Comparison of ENCODE assay signal across 15 mouse cellular contexts in genomic region chr11:55016758-55017157, GRCm38 (mm10). TPM values are rescaled to one million over a fixed set of nuclear protein-coding genes. Genes with fewer than 3 reads are reported as not detected.
DNase-seq lines count a peak whose midpoint lies in the region; ATAC-seq and TF ChIP-seq lines count a peak whose summit lies in the region.
"Had no signal": no experiment of that assay in that cellular context is flagged by ENCODE, and none has a peak within 500 bp of the region (broad histone marks: within the 10 kb centered on the region; RNA-seq: fewer than 3 reads in every experiment).

No protein-coding gene starts in this region.

- H3ac ChIP-seq in myocyte (ENCODE audit: control insufficient read depth, insufficient read length) = no peak overlapping the region

- H3K79me2 ChIP-seq in myocyte (ENCODE audit: control insufficient read depth, insufficient read depth) = peaks cover 36% of the 10 kb centered on the region

- intact Hi-C loops in heart, postnatal 25 days (cut with DNase I) = no loop called here
- intact Hi-C loops in left cerebral cortex, adult 2 months (cut with DNase I) = no loop called here
- intact Hi-C loops in left cerebral cortex, postnatal 36 days (cut with DNase I) = no loop called here

- ATAC-seq in embryonic facial prominence, embryonic 14.5 days (ENCODE audit: low read depth) = no peak
- no peak for ATAC-seq in heart, embryonic 13.5 days (ENCODE audit: extremely low read depth, insufficient number of reproducible peaks, low FRiP score, low TSS enrichment)

- peaks cover 10% of the 10 kb centered on the region for H3K4me1 ChIP-seq in embryonic facial prominence, embryonic 14.5 days (ENCODE audit: control insufficient read depth, insufficient read depth, low read length)
- peaks cover 33% of the 10 kb centered on the region for H3K4me1 ChIP-seq in embryonic facial prominence, embryonic 10.5 days
- peaks cover 85% of the 10 kb centered on the region for H3K4me1 ChIP-seq in heart, embryonic 13.5 days

- 50% methylated on average over 1 of the region's 1 CpGs for WGBS in embryonic facial prominence, embryonic 14.5 days
- 64% methylated on average over 1 of the region's 1 CpGs for WGBS in embryonic facial prominence, embryonic 10.5 days
- WGBS in heart, embryonic 13.5 days = 67% methylated on average over 1 of the region's 1 CpGs

- no peak overlapping the region for H3K4me3 ChIP-seq in embryonic facial prominence, embryonic 14.5 days (ENCODE audit: low read depth, low read length)
- no peak overlapping the region for H3K4me3 ChIP-seq in embryonic facial prominence, embryonic 10.5 days
- H3K4me3 ChIP-seq in heart, embryonic 13.5 days = no peak overlapping the region
- H3K4me3 ChIP-seq in left cerebral cortex, adult 2 months = no peak overlapping the region
- H3K4me3 ChIP-seq in myocyte = no peak overlapping the region
- H3K4me3 ChIP-seq: embryonic facial prominence, embryonic 13.5 days; hindbrain, embryonic 15.5 days; limb, embryonic 12.5 days; midbrain, embryonic 13.5 days had no signal

- H3K9me3 ChIP-seq in embryonic facial prominence, embryonic 14.5 days (ENCODE audit: control insufficient read depth, low read length) = no peaks in the 10 kb centered on the region
- H3K9me3 ChIP-seq in embryonic facial prominence, embryonic 10.5 days = no peaks in the 10 kb centered on the region
- H3K9me3 ChIP-seq in heart, embryonic 13.5 days = no peaks in the 10 kb centered on the region
- H3K9me3 ChIP-seq: embryonic facial prominence, embryonic 13.5 days; hindbrain, embryonic 15.5 days; limb, embryonic 12.5 days; midbrain, embryonic 13.5 days had no signal

- H3K27ac ChIP-seq in embryonic facial prominence, embryonic 14.5 days (replicated peaks; ENCODE audit: low read depth, low read length) = peak overlapping the region; percentile 28; the same call in 1 of the 2 replicates
- no peak overlapping the region for H3K27ac ChIP-seq in embryonic facial prominence, embryonic 10.5 days (replicated peaks)
- H3K27ac ChIP-seq in heart, embryonic 13.5 days (replicated peaks) = peak overlapping the region; percentile 87
- peak overlapping the region; percentile 87 for H3K27ac ChIP-seq in left cerebral cortex, adult 2 months
- H3K27ac ChIP-seq: limb, embryonic 12.5 days; liver, embryonic 14.5 days; midbrain, embryonic 13.5 days had no signal

- no peak overlapping the region for H3K4me2 ChIP-seq in embryonic facial prominence, embryonic 14.5 days (ENCODE audit: low read depth, low read length)
- no peak overlapping the region for H3K4me2 ChIP-seq in heart, embryonic 13.5 days
- peak overlapping the region; percentile 53 for H3K4me2 ChIP-seq in myocyte (ENCODE audit: low read depth)
- H3K4me2 ChIP-seq: embryonic facial prominence, embryonic 13.5 days; hindbrain, embryonic 15.5 days; limb, embryonic 12.5 days; midbrain, embryonic 13.5 days had no signal

- TF ChIP-seq POLR2A in myocyte (IDR thresholded peaks at IDR 0.05; ENCODE audit: insufficient read length, low read depth) = no peak

- no peaks in the 10 kb centered on the region for H3K27me3 ChIP-seq in embryonic facial prominence, embryonic 14.5 days (replicated peaks; ENCODE audit: control insufficient read depth, insufficient read depth, low read length)
- H3K27me3 ChIP-seq in embryonic facial prominence, embryonic 10.5 days (replicated peaks; ENCODE audit: low read depth, poor library complexity, severe bottlenecking) = no peaks in the 10 kb centered on the region
- no peaks in the 10 kb centered on the region for H3K27me3 ChIP-seq in heart, embryonic 13.5 days (replicated peaks)
- no peaks in the 10 kb centered on the region for H3K27me3 ChIP-seq in myocyte (ENCODE audit: control insufficient read depth, insufficient read depth, insufficient read length)
- H3K27me3 ChIP-seq: embryonic facial prominence, embryonic 13.5 days; hindbrain, embryonic 15.5 days; limb, embryonic 12.5 days; midbrain, embryonic 13.5 days had no signal

- TF ChIP-seq CTCF in left cerebral cortex, adult 2 months (IDR thresholded peaks at IDR 0.05) = no peak

- H3K9ac ChIP-seq in embryonic facial prominence, embryonic 14.5 days (ENCODE audit: low read depth, low read length) = no peak overlapping the region
- no peak overlapping the region; the same call in 1 of the 2 replicates for H3K9ac ChIP-seq in heart, embryonic 13.5 days
- H3K9ac ChIP-seq: embryonic facial prominence, embryonic 13.5 days; hindbrain, embryonic 15.5 days; limb, embryonic 12.5 days; liver, embryonic 14.5 days; midbrain, embryonic 13.5 days had no signal

- DNase-seq in embryonic facial prominence, embryonic 14.5 days (ENCODE audit: low spot score) = peak; percentile 36
- DNase-seq in embryonic facial prominence, embryonic 10.5 days (ENCODE audit: low spot score) = no peak
- no peak for DNase-seq in heart, postnatal 25 days (ENCODE audit: low spot score)
- no peak for DNase-seq in left cerebral cortex, adult 2 months (ENCODE audit: extremely low spot score in 1 of 2, low spot score in 2 of 2)
- no peak for DNase-seq in left cerebral cortex, postnatal 36 days (ENCODE audit: low spot score in 2 of 2)
- DNase-seq in T-cell, adult 2 months (ENCODE audit: low spot score) = no peak
- DNase-seq: gastrocnemius, postnatal 25 days; kidney, adult 11 months had no signal

- peaks cover 82% of the 10 kb centered on the region for H3K36me3 ChIP-seq in embryonic facial prominence, embryonic 14.5 days (ENCODE audit: control insufficient read depth, insufficient read depth, low read length)
- H3K36me3 ChIP-seq in embryonic facial prominence, embryonic 10.5 days (replicated peaks) = peaks cover 21% of the 10 kb centered on the region
- H3K36me3 ChIP-seq in heart, embryonic 13.5 days = peaks cover 90% of the 10 kb centered on the region
- H3K36me3 ChIP-seq in myocyte (ENCODE audit: control insufficient read depth, insufficient read depth) = peaks cover 30% of the 10 kb centered on the region
- H3K36me3 ChIP-seq: hindbrain, embryonic 15.5 days; midbrain, embryonic 13.5 days had no signal

TF ChIP-seq in myocyte, 11 proteins besides CTCF, POLR2A, EP300 and RAD21:
- TF ChIP-seq MYOD1 (IDR thresholded peaks at IDR 0.05; ENCODE audit: control insufficient read depth in 1 of 3, insufficient read length in 2 of 3, low read depth in 2 of 3) (peak; percentile 16 to 80 (median 63)), MYOG (IDR thresholded peaks at IDR 0.05; ENCODE audit: control insufficient read depth in 1 of 3, insufficient read depth in 1 of 3, insufficient read length in 2 of 3, low read depth in 2 of 3) (peak in 2 of 3 experiments; percentile 67 to 71), USF1 (IDR thresholded peaks at IDR 0.05; ENCODE audit: low read depth) (no peak), TCF12 (IDR thresholded peaks at IDR 0.05; ENCODE audit: insufficient read depth, poor library complexity, severe bottlenecking) (peak; percentile 55), POLR2AphosphoS2 (IDR thresholded peaks at IDR 0.05; ENCODE audit: insufficient read length, low read depth) (no peak)

RNA-seq across cellular contexts. Expression of gene Anxa6, which starts 16.5 kb away (rescaled TPM):
- polyA plus RNA-seq in embryonic facial prominence, embryonic 14.5 days (2014; fragmentation: Nextera tagmentation; extraction: Ambion mirVana) = 393 and 439 TPM in 2 replicates
- polyA plus RNA-seq in embryonic facial prominence, embryonic 10.5 days (2016; fragmentation: Nextera tagmentation; extraction: Ambion mirVana) = 56.5 and 66.7 TPM in 2 replicates
- polyA plus RNA-seq in heart, embryonic 13.5 days (2015; fragmentation: Nextera tagmentation; extraction: Ambion mirVana) = 315 and 354 TPM in 2 replicates
- 100 to 1,000 TPM; 240 to 246 TPM for total RNA-seq in heart, postnatal 25 days (2021)
- 10 to 100 TPM; 85.5 to 86.7 TPM for total RNA-seq in left cerebral cortex, adult 2 months (2021)
- total RNA-seq in left cerebral cortex, postnatal 36 days (2021) = 10 to 100 TPM; 87.1 to 88.9 TPM
- 722 TPM for polyA plus RNA-seq in myocyte (2012; fragmentation: generic; extraction: Trizol)

RNA-seq across cellular contexts. Expression of gene Tnip1, which starts 54.0 kb away (rescaled TPM):
- 20.4 and 21.0 TPM in 2 replicates for polyA plus RNA-seq in embryonic facial prominence, embryonic 14.5 days (2014; fragmentation: Nextera tagmentation; extraction: Ambion mirVana)
- polyA plus RNA-seq in embryonic facial prominence, embryonic 10.5 days (2016; fragmentation: Nextera tagmentation; extraction: Ambion mirVana) = 11.7 and 11.9 TPM in 2 replicates
- polyA plus RNA-seq in heart, embryonic 13.5 days (2015; fragmentation: Nextera tagmentation; extraction: Ambion mirVana) = 18.6 and 21.2 TPM in 2 replicates
- 10 to 100 TPM; 27.1 to 29.8 TPM for total RNA-seq in heart, postnatal 25 days (2021)
- 10 to 100 TPM; 38.3 to 38.4 TPM for total RNA-seq in left cerebral cortex, adult 2 months (2021)
- 10 to 100 TPM; 37.5 to 42.0 TPM for total RNA-seq in left cerebral cortex, postnatal 36 days (2021)
- polyA plus RNA-seq in myocyte (2012; fragmentation: generic; extraction: Trizol) = 34.5 TPM
